Mouse (Mus musculus) MEL (cell line): ENCODE measurements at regions not wholly inside any gene's neighbourhood (a gene's known extent, or its start where the extent isn't known, plus 50 kb on each side); places are given as distances from the start of the nearest gene placed in this dataset.
A peak's percentile ranks its signal among the peaks of the same experiment; 100 is the strongest.

Source experiments
- DNase-seq: peaks from one replicate; pipeline ENCODE4 v3.0.0; 2011; ENCODE audit warnings: low read depth, low spot score
- H3K27ac ChIP-seq: 2 replicates; pipeline ENCODE4 v1.5.1; 2012; ENCODE audit warnings: low read depth, mild to moderate bottlenecking, control low read depth, low read length, moderate library complexity; ENCODE audit not compliant: control insufficient read depth
- H3K27me3 ChIP-seq, 2 experiments: fragments of 150-350 bp in 1 of 2; sonication (generic) in 1 of 2; 2 replicates each; pipeline ENCODE4 v1.6.1; 2012; ENCODE audit warnings: low read length in 2 of 2, mild to moderate bottlenecking in 2 of 2, improper control_type of control experiment in 1 of 2, moderate library complexity in 1 of 2; ENCODE audit not compliant: insufficient read depth in 2 of 2, control insufficient read depth in 1 of 2
- H3K36me3 ChIP-seq, 2 experiments: 2 replicates each; pipeline ENCODE4 v1.6.1; 2012 to 2014; ENCODE audit warnings: low read length in 2 of 2, improper control_type of control experiment in 1 of 2, inconsistent platforms in 1 of 2, mild to moderate bottlenecking in 1 of 2; ENCODE audit not compliant: insufficient read depth in 2 of 2, control insufficient read depth in 1 of 2
- H3K4me1 ChIP-seq, 2 experiments: fragments of 150-350 bp in 1 of 2; sonication (generic) in 1 of 2; 2 replicates each; pipeline ENCODE4 v1.6.1; 2012; ENCODE audit warnings: low read length in 2 of 2, improper control_type of control experiment in 1 of 2, mild to moderate bottlenecking in 1 of 2; ENCODE audit not compliant: insufficient read depth in 2 of 2, control insufficient read depth in 1 of 2
- H3K4me3 ChIP-seq, 2 experiments: fragments of 150-350 bp in 1 of 2; sonication (generic) in 1 of 2; 2 replicates each; pipeline ENCODE4 v1.5.1; 2012; ENCODE audit warnings: low read depth in 2 of 2, low read length in 2 of 2, mild to moderate bottlenecking in 2 of 2, moderate library complexity in 2 of 2, control low read depth in 1 of 2, improper control_type of control experiment in 1 of 2; ENCODE audit not compliant: control insufficient read depth in 1 of 2, insufficient read depth in 1 of 2
- H3K79me2 ChIP-seq: 2 replicates; pipeline ENCODE4 v1.6.1; 2012; ENCODE audit warnings: mild to moderate bottlenecking, low read length, moderate library complexity; ENCODE audit not compliant: control insufficient read depth, poor library complexity, insufficient read depth
- H3K9ac ChIP-seq: 2 replicates; pipeline ENCODE4 v1.6.1; 2012; ENCODE audit warnings: low read depth, mild to moderate bottlenecking, control low read depth, low read length, moderate library complexity; ENCODE audit not compliant: control insufficient read depth, poor library complexity, severe bottlenecking
- H3K9me3 ChIP-seq: fragments of 150-350 bp; sonication (generic); replicated peaks from 2 replicates; pipeline ENCODE4 v1.6.1; 2012; ENCODE audit warnings: mild to moderate bottlenecking, low read length, improper control_type of control experiment, moderate library complexity; ENCODE audit not compliant: insufficient read depth
- BHLHE40 ChIP-seq: IDR thresholded peaks from 2 replicates; pipeline ENCODE4 v1.6.1; 2012; ENCODE audit warnings: low read depth, mild to moderate bottlenecking, inconsistent platforms, low read length, improper control_type of control experiment, borderline replicate concordance
- CHD1 ChIP-seq: IDR thresholded peaks from 2 replicates; pipeline ENCODE4 v1.6.1; 2012; ENCODE audit warnings: low read depth, mild to moderate bottlenecking, inconsistent platforms, low read length, improper control_type of control experiment
- CTCF ChIP-seq, 3 experiments: IDR thresholded peaks in 2 of 3; conservative IDR thresholded peaks in 1 of 3; 2 replicates each; pipeline ENCODE4 v1.5.1; 2011 to 2012; ENCODE audit warnings: low read length in 3 of 3, low read depth in 2 of 3, mild to moderate bottlenecking in 2 of 3, improper control_type of control experiment in 1 of 3, inconsistent platforms in 1 of 3, mixed read lengths in 1 of 3, moderate library complexity in 1 of 3; ENCODE audit not compliant: control insufficient read depth in 1 of 3, insufficient read depth in 1 of 3, poor library complexity in 1 of 3, severe bottlenecking in 1 of 3
- E2F4 ChIP-seq: IDR thresholded peaks from 2 replicates; pipeline ENCODE4 v1.6.1; 2011; ENCODE audit warnings: low read depth, low read length, improper control_type of control experiment, borderline replicate concordance
- EP300 ChIP-seq, 2 experiments: IDR thresholded peaks; 2 replicates each; pipeline ENCODE4 v1.6.1; 2011; ENCODE audit warnings: improper control_type of control experiment in 2 of 2, low read length in 2 of 2, low read depth in 1 of 2, mild to moderate bottlenecking in 1 of 2
- HCFC1 ChIP-seq: IDR thresholded peaks from 2 replicates; pipeline ENCODE4 v1.6.1; 2012; ENCODE audit warnings: low read depth, mild to moderate bottlenecking, inconsistent platforms, low read length, improper control_type of control experiment, moderate library complexity
- MAZ ChIP-seq: IDR thresholded peaks from 2 replicates; pipeline ENCODE4 v1.6.1; 2012; ENCODE audit warnings: low read depth, mild to moderate bottlenecking, inconsistent platforms, low read length, improper control_type of control experiment
- MEF2A ChIP-seq: IDR thresholded peaks from 2 replicates; pipeline ENCODE4 v1.6.1; 2014; ENCODE audit warnings: low read depth, mild to moderate bottlenecking, inconsistent platforms, low read length, improper control_type of control experiment; ENCODE audit not compliant: poor library complexity, insufficient replicate concordance, severe bottlenecking; ENCODE audit errors: extremely low read depth
- MXI1 ChIP-seq: IDR thresholded peaks from 2 replicates; pipeline ENCODE4 v1.6.1; 2011; ENCODE audit warnings: mild to moderate bottlenecking, low read depth, low read length, improper control_type of control experiment
- MYB ChIP-seq: IDR thresholded peaks from 2 replicates; pipeline ENCODE4 v1.6.1; 2011; ENCODE audit warnings: mild to moderate bottlenecking, low read depth, low read length, improper control_type of control experiment
- MYC ChIP-seq: IDR thresholded peaks from 2 replicates; pipeline ENCODE4 v1.6.1; 2011; ENCODE audit warnings: low read depth, mild to moderate bottlenecking, low read length, improper control_type of control experiment, moderate library complexity
- RAD21 ChIP-seq: IDR thresholded peaks from 2 replicates; pipeline ENCODE4 v1.6.1; 2011; ENCODE audit warnings: mild to moderate bottlenecking, low read depth, low read length, improper control_type of control experiment
- USF1 ChIP-seq: IDR thresholded peaks from 2 replicates; pipeline ENCODE4 v1.6.1; 2014; ENCODE audit warnings: low read depth, mild to moderate bottlenecking, inconsistent platforms, low read length, improper control_type of control experiment, moderate library complexity
- ZMIZ1 ChIP-seq: IDR thresholded peaks from 2 replicates; pipeline ENCODE4 v1.6.1; 2012; ENCODE audit warnings: low read depth, mild to moderate bottlenecking, inconsistent platforms, low read length, improper control_type of control experiment, moderate library complexity

DNA sequence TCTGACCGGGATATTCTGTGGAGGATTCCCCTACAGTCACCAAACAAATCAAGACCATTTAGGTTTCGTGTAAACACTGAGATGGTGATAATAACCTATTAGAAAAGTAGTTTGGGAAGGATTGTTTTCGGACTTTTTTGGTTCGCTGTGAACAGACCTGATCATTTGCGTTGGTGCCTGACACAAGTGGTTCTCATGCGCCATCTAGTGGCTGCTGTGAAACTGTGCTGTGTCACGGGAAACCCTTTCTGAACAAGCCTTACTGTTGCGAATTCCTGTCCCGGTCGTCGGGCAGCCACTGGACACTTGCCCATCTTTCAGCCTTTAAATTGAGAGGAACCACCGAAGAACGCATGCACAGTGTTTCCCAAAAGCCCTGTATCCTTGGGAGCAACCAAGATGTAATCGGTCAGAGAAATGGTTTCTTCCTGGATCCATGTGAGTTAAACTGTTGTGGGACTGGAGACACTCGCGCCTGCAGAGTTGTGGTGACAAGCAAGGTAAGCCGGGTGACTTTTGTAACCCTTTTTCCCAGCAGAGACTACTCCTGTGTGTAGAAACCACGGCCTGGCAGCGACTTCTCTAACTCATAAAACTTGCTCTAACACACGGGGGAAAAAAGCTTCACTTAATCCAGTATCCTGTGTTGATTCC lies 82.0 kb downstream of the Fam204a start (continued):
- TF ChIP-seq MYB (no peak), E2F4 (no peak), ZMIZ1 (no peak)

DNA sequence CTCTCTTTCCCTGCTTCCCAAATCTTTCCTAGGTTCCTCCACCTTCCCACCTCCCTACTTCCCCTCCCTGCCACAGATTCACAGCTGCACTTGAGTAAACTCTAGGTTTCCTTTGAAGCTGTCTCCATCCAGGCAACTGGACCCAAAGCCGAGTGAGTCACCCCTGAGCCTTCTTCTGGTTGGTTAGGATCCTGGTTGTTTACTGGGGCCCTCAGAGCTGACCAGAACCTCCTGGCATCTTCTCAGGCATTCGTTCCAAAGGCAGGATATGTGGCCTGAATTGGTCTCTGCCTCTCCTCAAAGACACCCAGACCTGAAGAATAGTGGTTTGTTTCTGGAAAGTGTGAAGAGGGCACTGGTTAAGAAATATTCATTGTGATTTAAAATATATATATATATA lies 87.6 kb downstream of the Fam204a start:
- Histone ChIP-seq H3K9me3 (no peaks in the 10 kb centered on the region), H3K36me3 (peaks cover 0 to 30% of the 10 kb centered on the region in 2 experiments; a peak in 2 of 4 replicates), H3K79me2 (peaks cover 6% of the 10 kb centered on the region), H3K4me3 (no peak overlapping the region), H3K9ac (no peak overlapping the region), H3K27ac (no peak overlapping the region), H3K27me3 (no peaks in the 10 kb centered on the region), H3K4me1 (peaks cover 16 to 19% of the 10 kb centered on the region in 2 experiments)
- TF ChIP-seq RAD21 (no peak), MEF2A (no peak), CTCF (IDR thresholded peaks at IDR 0.05 in 2 of 3, conservative IDR thresholded peaks at IDR 0.05 in 1 of 3; ENCODE audit: control insufficient read depth in 1 of 3, insufficient read depth in 1 of 3, low read depth in 2 of 3, low read length in 3 of 3, poor library complexity in 1 of 3, severe bottlenecking in 1 of 3) (no peak), MAZ (no peak), E2F4 (no peak), MYC (no peak), HCFC1 (no peak), MXI1 (no peak), CHD1 (no peak)
- DNase-seq = no peak

DNA sequence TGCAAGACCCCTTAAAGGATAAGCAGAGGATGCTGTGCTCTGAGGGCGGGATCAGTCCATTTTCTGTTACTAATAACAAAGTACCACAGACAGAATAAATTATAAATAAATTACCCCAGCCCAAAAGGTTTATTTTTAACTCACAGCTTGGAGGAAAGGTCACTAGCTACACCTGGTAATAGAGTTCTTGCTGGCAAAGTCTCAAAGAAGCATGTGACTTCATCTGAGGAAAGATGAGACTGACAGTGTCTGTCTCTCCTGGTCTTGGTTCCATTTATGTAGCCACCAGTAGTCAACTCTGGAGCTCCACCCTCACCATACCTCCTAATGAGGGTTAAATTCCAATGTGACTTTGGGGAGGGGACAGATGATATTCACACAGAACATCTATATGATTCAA lies 90.0 kb downstream of the Fam204a start:
- TF ChIP-seq EP300 (IDR thresholded peaks at IDR 0.05; ENCODE audit: low read depth in 1 of 2, low read length in 2 of 2) = peak in 1 of 2 experiments; percentile 4; a peak in 1 of 4 replicates
- TF ChIP-seq USF1 = 0 out of 2 replicates have a peak, but pooled peaks have one; percentile 24
- no peak for TF ChIP-seq BHLHE40
- TF ChIP-seq, all 39 proteins: peak for 2
- Histone ChIP-seq H3K27me3 (no peaks in the 10 kb centered on the region), H3K9me3 (no peaks in the 10 kb centered on the region), H3K4me3 (no peak overlapping the region), H3K9ac (no peak overlapping the region), H3K4me1 (peaks cover 21 to 23% of the 10 kb centered on the region in 2 experiments), H3K79me2 (peaks cover 6% of the 10 kb centered on the region), H3K27ac (peak overlapping the region; percentile 8; the same call in 1 of the 2 replicates), H3K36me3 (peaks cover 0 to 37% of the 10 kb centered on the region in 2 experiments; a peak in 2 of 4 replicates)
- DNase-seq = no peak
